Mouse (Mus musculus) cerebellum, adult 2 months (tissue): ENCODE data around the gene Cpa2. TPM values are rescaled to one million over a fixed set of nuclear protein-coding genes. Genes with fewer than 3 reads are reported as not detected.
A peak's percentile ranks its signal among the peaks of the same experiment; 100 is the strongest.

ENCODE experiments used
- DNase-seq, 2 experiments: peaks; one replicate each; pipeline ENCODE4 v3.0.0; 2021
- H3K27ac ChIP-seq: fragments of 200-500 bp; 2 replicates; pipeline ENCODE4 v1.5.1; 2012; ENCODE audit warnings: low read length, control low read depth, inconsistent platforms; ENCODE audit not compliant: insufficient read depth
- H3K27me3 ChIP-seq: fragments of 200-500 bp; 2 replicates; pipeline ENCODE4 v1.6.1; 2012; ENCODE audit warnings: inconsistent platforms, mild to moderate bottlenecking, low read length, moderate library complexity; ENCODE audit not compliant: control insufficient read depth, insufficient read depth
- H3K4me1 ChIP-seq: fragments of 200-500 bp; 2 replicates; pipeline ENCODE4 v1.6.1; 2011; ENCODE audit warnings: low read length; ENCODE audit not compliant: control insufficient read depth, insufficient read depth
- H3K4me3 ChIP-seq: fragments of 200-500 bp; replicated peaks from 2 replicates; pipeline ENCODE3; 2011; ENCODE audit warnings: mild to moderate bottlenecking, low read depth, low read length, control low read depth; ENCODE audit not compliant: insufficient read depth
- CTCF ChIP-seq: fragments of 200-500 bp; IDR thresholded peaks from 2 replicates; pipeline ENCODE4 v1.5.1; 2011; ENCODE audit warnings: low read depth, mild to moderate bottlenecking, control low read depth, low read length, moderate library complexity, borderline replicate concordance; ENCODE audit not compliant: insufficient read depth
- POLR2A ChIP-seq: fragments of 200-500 bp; IDR thresholded peaks from 2 replicates; pipeline ENCODE4 v1.6.1; 2011; ENCODE audit warnings: low read length, control low read depth, borderline replicate concordance; ENCODE audit not compliant: insufficient read depth
- WGBS: fragments of 180-500 bp; shearing (Covaris S2); methylation state at CpG from one replicate; pipeline ENCODE4 v1.1.7; 2018; 5-methylcytosine and 5-hydroxymethylcytosine counted together
- polyA plus RNA-seq: library from polyadenylated mRNA; depleted of rRNA; stranded (reverse); fragments of >200 nt; gene quantifications from 2 replicates; pipeline ENCODE4 v1.2.3, GENCODE M21; 2012

The Cpa2 gene
- polyA plus RNA-seq, 1 experiment: 7.7 TPM

DNA sequence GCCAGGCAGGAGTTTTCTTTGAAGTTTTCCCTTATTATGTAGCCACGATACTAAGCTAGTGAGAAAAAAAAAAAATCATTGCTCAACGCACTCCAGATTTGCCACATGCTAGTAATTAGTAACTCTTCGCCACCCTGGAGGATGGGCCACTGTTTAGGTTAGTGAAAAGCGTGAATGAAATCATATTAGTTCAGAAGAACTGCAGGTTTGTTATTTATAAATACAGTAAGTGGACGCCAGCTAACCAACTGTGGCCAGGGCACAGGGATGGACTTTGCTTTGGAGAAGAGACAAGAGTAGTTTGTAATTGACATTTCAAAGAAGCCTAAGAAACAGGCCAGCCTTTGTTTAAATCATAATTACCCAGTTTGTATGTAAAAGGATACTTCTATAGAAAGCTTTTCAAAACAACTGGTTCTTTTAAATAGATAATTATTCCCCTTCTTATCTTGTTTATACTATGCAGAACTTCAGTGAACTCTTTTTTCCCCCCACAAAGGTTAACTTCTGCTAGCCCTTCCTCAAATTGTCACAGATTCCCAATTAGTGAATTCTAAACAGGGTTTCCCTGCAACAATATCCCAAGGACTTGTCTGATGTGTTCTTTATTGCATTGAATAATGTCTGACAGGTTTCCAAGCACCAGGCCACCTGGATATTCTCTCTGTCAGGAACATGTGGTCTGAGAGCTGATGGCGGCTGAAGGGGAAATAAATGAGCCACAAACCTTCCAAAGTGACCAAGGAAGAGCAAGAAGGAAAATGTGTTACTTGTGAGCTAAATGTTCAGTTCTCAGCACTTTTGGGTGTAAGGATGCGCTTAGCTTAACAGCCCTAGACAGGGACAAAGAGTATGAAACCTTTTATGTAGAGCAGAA, 15.7 kb upstream of the Cpa2 start:
- H3K4me3 ChIP-seq: no peak overlapping the region
- H3K27ac ChIP-seq: no peak overlapping the region
- WGBS: 68% methylated on average over 7 of the region's 7 CpGs
- no peaks in the 10 kb centered on the region for H3K4me1 ChIP-seq
- no peaks in the 10 kb centered on the region for H3K27me3 ChIP-seq
- TF ChIP-seq POLR2A (no peak), CTCF (no peak)
- no peak for DNase-seq

DNA sequence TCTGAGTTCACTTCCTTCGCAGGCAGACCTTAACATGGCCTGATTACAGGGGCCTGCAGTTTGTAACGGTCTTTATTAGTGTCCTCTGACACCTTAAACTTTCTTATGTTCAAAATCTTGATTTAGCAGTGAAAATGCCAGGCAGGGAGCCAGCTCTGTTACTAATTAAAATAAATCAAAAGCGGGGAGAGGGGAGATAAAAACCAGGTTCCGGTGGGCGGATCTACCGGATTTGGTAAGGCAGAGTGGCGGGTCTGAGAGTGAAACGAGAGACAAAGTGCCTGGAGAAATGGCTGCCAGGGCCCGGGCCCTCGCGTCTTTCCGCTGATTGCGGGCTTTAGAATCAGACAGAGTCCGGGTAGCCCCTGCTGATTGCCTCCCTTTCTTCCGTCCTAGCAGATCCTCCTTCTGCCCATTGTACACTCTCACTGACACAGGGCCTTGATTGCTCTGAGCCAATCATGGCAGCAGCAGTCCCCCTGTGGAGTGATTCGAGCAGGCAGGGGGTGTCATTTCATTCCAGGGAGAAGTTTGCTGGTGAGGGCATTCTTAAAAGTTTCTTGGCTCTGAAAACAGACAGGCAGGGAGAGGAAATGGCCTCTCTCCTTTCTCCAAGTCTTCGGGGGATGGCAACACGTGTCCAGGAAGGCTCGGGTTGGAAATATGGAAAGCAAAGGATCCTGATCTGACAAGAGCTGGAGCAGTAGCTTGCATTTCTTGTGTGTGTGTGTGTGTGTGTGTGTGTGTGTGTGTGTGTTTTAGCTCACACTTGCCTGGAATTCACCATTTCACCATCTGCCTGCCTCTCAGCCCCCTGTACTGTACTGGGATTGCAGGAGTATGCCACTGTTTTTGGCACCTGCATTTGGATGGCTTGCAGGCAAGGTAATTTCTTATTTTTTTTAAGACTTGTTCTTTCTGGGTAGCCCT, 14.5 kb upstream of the Cpa2 start:
- no peak for DNase-seq
- Histone ChIP-seq H3K27me3 (no peaks in the 10 kb centered on the region), H3K4me3 (no peak overlapping the region), H3K4me1 (no peaks in the 10 kb centered on the region), H3K27ac (no peak overlapping the region)
- TF ChIP-seq CTCF (no peak), POLR2A (no peak)
- WGBS: 46% methylated on average over 19 of the region's 19 CpGs

DNA sequence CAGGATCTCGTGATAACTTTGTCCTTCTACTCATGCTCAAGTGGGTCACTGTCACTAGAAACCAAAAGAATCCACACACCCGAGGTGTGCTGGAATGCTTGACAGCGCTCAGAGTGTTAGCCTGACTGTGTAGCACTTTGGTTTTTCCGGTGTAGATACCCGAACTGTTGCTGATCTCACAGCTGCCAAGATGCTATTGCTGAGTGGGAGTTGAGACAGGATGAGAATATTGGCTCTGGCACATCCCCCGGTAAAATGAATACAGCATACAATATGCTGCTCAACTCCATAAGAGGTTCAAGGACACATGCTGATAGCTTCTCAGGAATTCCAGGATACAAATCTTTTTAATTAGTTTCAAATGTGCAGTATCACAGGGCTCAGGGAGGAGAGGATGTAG, 12.6 kb upstream of the Cpa2 start:
- no peak overlapping the region for H3K4me3 ChIP-seq
- DNase-seq: no peak
- TF ChIP-seq CTCF (no peak), POLR2A (no peak)
- H3K27me3 ChIP-seq: no peaks in the 10 kb centered on the region
- WGBS: 59% methylated on average over 6 of the region's 6 CpGs
- H3K4me1 ChIP-seq: no peaks in the 10 kb centered on the region
- H3K27ac ChIP-seq: no peak overlapping the region

DNA sequence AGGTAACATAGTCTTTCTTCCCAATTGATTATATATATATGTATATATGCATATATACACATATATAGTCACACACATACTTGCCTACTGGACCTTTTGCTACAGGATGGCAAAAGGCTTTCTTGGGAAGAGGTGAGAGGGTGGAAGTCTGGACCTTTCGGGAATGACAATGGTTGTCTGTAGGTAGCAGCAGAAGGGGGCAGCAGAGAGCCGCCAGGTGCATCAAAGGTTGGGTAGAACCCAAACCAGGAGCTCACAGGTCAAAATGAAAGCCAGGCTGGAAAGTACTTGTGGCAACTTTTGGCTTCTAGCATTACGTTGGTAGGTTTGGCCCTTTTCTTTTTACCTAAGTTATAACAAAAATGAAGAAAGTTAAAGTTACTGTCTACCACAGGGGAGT, 6.0 kb upstream of the Cpa2 start:
- Histone ChIP-seq H3K4me1 (no peaks in the 10 kb centered on the region), H3K27me3 (no peaks in the 10 kb centered on the region), H3K4me3 (no peak overlapping the region), H3K27ac (no peak overlapping the region)
- DNase-seq: peak; percentile 57 to 65
- 34% methylated on average over 3 of the region's 3 CpGs for WGBS
- TF ChIP-seq CTCF: peak; percentile 87
- TF ChIP-seq POLR2A: no peak

DNA sequence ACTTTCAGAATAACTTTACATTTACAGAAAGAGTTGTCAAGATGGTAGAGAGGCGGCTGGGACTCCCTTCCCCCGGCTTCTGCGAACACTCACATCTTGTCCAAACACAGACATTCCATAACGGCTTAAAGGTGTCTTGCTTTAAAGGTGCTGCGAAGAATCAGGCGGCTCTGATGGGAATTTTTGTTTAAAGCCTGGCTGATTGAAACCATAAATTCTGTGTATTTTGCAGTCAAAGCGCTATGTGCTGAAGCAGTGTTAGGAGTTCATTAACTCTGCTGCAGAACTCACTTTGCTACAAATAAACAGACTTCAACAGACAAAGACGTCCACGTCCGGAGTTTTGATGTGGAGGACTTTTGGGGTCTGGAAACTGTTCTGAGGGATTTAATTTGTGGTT, 3.1 kb upstream of the Cpa2 start:
- H3K4me3 ChIP-seq: no peak overlapping the region
- no peak overlapping the region for H3K27ac ChIP-seq
- WGBS: 88% methylated on average over 10 of the region's 10 CpGs
- no peak for DNase-seq
- no peaks in the 10 kb centered on the region for H3K27me3 ChIP-seq
- TF ChIP-seq POLR2A: no peak
- no peak for TF ChIP-seq CTCF
- no peaks in the 10 kb centered on the region for H3K4me1 ChIP-seq

DNA sequence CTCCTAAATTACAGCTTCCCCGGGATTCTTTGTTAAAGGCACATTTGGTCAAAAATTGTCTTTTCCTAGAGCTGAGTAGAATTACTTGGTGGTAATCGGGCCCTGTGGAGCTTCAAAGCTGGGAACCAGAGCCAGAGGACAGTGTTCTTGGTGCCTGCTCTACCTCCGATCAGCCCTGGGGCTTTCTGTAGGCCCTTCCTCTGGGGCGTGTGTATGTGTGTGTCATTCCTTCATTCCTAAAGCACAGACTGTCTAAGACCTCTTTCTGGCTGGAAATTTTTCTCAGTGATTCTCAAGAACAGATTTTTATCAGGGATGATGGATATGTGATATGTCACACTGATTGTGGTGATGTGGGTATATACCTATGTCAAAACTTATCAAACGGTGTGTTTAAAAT, 2.6 kb upstream of the Cpa2 start:
- Histone ChIP-seq H3K4me1 (no peaks in the 10 kb centered on the region), H3K4me3 (no peak overlapping the region), H3K27ac (no peak overlapping the region), H3K27me3 (no peaks in the 10 kb centered on the region)
- no peak for DNase-seq
- no peak for TF ChIP-seq POLR2A
- WGBS: 85% methylated on average over 5 of the region's 5 CpGs

DNA sequence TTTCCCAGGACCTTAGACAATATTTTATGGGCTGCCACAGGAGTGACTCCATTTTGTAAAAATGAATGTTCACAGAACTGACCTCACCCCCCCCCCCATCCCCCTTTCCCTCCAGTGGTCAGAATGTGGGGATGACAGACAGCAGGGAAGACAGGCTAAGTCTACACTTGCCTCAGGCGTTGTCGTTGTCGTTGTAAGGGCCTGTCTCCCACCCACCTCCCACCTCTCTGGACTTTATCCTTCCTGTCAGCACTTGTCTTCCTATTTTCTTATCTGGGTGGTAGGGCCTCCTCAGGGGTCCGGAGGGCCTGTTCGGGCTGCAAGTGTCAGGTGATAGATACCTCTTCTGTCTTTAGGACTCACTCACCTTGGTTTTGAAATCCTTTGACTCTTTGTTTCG, 895 bp downstream of the Cpa2 start:
- H3K4me3 ChIP-seq: no peak overlapping the region
- WGBS: 96% methylated on average over 6 of the region's 6 CpGs
- DNase-seq: no peak
- no peaks in the 10 kb centered on the region for H3K27me3 ChIP-seq
- no peak overlapping the region for H3K27ac ChIP-seq
- TF ChIP-seq CTCF: no peak
- no peak for TF ChIP-seq POLR2A
- H3K4me1 ChIP-seq: no peaks in the 10 kb centered on the region
